Mouse (Mus musculus) adrenal gland, adult (tissue): ENCODE measurements around the gene Kdm5b.

Source experiments
- DNase-seq, 2 experiments: peaks; one replicate each; pipeline ENCODE4 v3.0.0; 2022 to 2023; ENCODE audit warnings: low spot score in 1 of 2; ENCODE audit not compliant: inconsistent age in 2 of 2

The Kdm5b gene

DNA sequence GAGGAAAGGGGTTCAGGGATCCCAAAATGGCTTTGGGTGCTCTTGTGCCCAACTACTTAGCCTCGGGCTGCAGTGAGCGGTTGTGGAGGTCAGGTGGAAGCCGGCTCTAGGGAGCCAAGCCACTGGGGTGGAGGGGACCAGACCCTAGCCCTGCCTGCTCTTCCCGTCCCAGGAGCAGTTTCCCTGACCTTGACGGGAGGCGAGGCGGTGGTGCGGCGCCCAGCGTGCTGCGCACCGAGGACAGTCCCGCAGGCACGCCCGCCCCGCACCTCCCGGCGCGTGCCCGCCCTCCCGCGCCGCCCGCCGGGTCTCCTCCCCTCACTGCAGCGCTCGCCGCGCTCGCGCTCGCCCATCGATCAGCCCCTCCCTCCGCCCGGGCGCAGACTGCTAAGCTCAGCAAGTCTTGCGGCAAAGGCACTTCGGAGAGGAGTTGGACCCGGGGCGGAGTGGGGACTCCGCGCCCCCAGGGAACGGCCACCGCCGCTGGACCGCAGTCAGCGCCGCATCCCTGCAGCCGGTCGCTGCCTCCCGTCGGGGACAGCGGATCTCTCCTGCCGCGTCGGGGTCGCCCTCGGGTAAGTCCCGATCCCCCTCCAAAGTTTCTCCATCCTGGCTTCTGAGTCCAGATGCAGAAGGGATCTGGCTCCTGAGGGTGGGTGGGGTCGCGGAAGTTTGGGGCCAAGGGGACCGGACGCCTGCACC is 86.4 kb downstream of the Kdm5b start, which contains the start of gene Syt2:
Gene Syt2, plus strand, starts transcription at position 417 of the 702 bp plus-strand sequence.
- DNase-seq = peak; percentile 25 to 65

DNA sequence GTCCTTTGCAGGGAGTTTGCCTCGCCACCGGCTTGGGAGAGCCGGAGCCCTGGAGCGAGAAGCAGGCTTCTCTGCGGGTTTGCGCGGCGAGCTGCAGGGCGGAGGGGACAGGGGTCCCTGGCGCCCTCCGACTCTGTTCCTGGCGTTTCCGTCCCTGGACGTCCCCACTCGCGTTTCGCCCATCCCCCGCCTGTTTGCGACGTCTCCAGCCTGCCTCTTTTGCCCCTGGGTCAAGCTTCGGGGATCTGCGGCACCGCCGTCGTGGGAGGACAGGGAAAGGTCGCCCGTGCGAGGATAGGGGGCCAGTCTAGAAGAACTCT is 87.0 kb downstream of the Kdm5b start:
- peak in 1 of 2 experiments; percentile 45 for DNase-seq

DNA sequence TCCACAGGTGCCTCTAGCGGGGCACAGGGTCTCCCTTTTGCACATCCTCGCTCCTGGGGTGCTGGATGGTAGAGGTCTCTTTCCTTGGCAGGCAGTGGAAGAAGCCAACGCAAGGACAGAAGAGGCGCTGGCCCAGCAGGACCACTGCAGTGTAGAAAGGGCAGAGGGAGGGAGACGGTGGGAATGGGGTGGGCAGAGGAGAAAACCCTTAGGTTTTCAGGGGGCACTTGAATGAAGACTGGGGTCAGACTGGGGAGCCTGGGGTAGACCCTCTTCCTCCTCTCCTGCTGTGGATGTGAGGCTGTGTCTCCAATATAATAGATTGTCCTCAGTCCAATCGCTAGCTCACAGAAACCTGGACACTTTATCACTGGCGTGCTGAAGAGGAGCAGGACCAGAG is 87.6 kb downstream of the Kdm5b start:
- no peak for DNase-seq

DNA sequence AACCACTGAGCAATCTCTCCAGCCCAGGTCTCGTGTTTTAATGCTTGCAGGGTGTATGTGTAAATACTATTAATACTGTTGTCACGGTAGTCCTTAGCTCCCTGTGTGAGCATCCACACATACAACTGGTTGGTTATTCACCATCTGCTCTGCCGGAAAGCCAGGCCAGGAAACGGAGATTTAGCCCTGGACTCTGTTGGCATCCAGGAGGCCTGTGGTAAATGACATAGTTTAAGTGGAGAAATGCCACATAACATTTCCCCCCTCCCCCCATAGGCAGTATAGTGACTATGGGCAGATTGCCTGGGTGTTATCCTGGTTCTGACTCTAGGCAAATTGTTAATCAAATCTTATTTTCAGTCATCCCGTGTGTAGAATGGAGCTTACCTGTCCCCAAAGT is 90.8 kb downstream of the Kdm5b start:
- no peak for DNase-seq

DNA sequence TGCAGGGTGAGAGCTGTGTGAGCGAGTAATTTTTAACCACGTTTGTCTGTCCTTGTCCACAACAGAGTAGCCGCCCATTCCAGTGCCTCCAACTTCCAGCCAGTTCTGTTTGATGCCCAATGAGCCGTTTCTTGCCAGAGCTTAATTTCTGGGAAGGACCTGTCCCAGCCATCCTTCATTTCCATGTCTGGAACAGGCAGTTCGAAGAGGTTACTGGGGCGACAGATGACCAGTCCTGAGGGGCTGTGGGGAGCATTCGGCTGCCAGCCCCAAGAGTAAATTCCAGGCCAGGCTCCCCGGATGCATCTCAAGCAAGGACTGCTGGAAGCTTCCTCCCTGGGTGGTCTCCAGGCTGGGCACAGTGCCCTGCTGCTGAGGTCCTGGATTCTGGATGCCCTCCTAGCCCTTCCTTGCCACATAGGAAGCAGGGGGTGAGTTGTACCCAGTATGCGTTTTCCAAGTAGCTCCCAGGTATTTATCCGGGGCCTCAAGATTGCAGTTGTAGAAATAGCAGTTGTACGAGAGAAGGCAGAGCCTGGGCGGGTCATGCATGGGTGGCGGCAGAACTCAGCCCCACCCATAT is 91.4 kb downstream of the Kdm5b start:
- no peak for DNase-seq

DNA sequence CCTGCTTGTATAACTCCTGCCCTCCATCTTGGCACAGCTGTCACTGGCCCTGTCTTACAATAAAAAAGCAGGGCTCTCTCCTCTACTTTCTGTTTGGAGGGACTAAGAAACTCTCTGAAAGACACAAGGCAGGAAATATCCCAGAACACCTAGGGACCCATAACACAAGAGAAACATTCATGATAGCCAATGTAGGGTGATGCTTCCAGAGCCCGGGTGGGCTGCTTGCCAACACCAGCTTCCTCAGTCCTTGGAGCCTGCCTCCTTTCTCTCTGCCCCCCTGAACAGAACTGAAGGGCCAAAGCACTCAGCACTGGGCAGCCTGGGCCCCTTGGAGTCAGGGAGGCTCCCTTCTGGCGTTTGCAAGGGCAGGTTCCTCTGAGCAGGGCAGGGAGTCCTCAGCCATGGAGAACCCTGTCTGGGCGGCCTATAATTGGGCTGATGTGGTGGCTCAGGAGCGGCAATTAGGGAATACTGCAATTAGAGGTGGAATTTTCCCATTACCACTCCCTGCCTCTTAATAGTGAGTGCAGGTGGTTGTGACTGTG is 92.0 kb downstream of the Kdm5b start:
- peak in 1 of 2 experiments; percentile 44 for DNase-seq

DNA sequence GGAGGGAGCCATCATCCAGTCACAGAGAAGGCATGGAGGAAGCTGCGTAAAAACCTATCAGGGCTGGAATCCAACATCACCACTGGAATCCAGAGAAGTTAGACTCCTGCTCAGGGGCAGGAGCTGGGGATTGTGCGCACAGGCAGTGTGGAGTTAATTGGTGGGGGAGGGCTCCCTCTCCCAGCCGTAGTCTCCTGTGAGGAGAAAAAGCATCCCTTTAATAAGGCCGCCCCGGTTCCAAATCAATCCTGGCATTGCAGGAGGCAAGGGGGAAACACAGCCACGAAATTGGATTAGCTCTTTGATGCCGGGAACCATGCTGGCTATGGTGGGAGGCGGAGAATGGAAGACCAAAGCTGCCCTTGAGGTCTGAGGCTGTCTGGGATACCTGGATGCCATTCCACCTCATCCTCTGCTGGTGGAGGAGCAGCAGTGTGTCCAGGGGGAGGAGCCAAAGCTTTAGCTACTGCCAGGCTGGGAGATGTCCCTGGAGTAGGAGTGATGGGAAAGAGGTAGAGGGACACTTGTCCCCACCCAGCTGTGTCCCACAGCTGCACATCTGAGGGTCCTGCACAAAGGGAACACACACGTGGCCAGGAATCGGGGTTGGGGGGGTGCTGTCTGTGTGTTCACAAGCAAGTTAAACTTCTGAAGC is 93.8 kb downstream of the Kdm5b start:
- DNase-seq = no peak

DNA sequence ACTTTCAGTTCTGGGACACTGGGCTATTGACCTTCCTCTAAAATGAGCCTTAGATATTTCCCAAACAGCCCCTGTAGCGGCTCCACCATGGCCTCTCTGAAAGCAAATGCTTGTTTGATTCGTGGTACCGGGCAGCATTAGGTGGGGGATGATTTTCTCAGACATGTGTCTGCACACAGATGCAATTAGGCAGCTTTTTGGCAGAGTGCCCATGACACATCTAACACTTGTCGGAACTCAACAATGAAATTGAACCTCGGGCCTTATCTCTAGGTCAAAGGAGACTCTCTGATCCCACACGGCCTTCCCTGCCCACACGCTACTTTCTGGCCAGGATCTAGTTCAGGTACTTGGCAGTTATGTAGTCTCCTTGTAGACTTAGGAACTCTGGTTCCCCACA is 98.9 kb downstream of the Kdm5b start:
- no peak for DNase-seq

DNA sequence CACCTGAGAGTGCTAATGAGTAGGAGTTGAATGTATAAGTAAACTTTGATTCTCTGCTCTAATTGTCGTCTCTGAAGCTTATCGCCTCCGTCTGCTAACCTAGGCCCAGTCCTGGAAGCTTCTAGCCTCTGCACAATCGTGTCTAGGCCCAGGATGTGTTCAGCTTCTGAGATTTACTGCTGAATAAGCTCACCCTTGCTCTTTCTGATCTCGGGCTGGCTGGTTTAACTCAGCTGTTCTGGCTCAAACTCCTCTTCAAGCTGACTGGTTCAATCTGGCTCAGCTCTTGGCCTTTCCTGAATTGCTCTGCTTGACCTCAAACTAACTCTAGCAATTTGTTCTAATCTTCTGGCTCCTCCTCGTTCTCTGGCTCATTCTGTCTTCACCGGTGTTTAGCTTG is 100.2 kb downstream of the Kdm5b start:
- no peak for DNase-seq

DNA sequence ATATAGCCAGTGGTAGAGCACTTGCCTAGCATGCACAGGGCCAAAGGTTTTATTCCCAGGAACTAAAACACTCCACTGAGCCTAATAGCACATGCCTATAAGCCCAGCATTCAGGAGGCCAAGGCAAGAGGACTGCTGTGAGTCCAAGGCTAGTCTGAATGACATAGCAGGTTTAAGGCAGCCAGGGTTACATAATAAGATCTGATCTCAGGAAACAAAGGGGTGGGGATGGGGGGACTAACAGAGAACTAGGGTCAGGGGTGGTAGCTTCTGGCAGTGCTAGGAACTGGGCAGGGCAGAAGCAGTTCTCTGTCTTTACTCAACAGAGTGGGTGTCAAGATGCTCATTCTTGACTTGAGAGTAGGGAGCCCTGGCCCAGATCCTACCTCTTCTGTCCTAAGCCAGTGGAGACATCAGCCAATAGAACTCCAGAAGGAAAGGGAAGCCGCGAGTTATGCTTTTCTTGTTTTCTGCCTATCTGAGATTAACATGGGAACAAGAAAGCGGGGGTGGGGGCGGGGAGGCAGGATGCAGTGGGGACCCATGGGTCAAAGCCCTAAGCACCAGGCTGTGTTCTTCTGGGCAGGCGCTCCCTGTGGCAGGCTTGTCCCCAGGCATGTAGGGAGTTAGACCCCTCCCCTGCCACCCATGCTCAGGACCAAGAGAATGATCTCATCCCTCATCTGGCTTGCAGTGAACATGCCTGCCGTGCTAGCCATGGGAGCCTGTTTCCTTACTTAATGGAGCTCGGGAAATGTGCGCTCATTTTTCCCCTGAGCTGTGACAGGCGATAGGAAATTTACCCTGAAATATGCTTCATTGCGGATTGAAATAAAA is 111.5 kb downstream of the Kdm5b start:
- no peak for DNase-seq

DNA sequence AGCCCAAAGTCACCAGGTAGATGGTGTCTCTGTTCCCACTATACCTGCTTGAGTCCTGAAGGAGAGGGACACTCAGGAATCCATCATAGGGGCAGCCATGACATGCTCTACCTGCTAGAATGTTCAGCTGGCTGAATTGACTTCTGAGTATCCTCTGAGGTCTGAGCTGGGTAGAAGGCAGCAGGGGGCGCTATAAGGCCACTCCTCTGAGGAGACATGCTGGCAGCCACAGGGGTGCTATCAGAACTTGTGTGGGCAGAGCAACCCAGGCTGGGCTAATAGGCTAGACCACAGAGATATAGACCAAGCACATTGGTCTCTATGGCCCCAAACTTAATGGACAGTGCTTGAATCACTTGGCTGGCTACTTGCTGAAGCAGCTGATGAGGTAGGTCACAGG is 114.3 kb downstream of the Kdm5b start:
- DNase-seq = peak; percentile 33 to 56

DNA sequence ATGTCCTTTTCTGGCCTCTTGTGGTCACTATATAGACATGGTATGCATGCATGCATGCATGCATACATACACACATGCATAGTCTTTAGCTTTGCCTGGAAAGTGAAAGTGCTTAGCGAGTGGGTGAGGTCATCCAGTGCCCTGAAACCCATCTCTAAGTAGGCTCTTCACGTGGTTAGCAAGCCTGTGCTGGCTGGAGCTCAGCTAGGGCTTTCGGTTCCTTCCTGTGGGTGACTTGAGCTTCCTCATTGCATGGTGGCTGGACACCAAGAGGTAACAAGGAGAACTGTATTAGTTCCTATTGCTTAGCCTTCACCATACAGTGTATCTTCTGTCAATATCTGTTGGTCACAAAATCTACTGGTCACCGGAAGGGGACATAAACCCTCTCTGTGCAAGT is 119.5 kb downstream of the Kdm5b start:
- peak in 1 of 2 experiments; percentile 28 for DNase-seq

DNA sequence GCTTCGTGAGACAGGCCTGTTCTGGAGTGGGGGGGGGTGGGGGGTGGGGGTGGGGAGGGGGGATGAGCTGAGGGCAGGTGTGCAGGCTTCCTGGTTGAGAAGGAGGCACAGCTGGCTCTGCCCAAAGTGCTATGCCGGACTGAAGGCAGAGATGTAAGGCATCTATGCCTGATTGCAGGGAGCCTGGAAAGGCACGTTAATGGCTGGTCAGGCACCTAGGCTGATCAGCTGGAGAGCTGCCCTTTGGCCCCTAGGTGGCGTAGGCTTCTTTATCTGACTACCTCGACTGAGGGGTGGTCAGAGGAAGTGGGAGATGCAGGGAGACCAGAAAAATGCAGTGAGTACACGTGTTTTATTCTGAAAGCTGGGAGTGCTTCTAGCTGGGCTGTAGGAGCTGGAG is 120.6 kb downstream of the Kdm5b start:
- no peak for DNase-seq

DNA sequence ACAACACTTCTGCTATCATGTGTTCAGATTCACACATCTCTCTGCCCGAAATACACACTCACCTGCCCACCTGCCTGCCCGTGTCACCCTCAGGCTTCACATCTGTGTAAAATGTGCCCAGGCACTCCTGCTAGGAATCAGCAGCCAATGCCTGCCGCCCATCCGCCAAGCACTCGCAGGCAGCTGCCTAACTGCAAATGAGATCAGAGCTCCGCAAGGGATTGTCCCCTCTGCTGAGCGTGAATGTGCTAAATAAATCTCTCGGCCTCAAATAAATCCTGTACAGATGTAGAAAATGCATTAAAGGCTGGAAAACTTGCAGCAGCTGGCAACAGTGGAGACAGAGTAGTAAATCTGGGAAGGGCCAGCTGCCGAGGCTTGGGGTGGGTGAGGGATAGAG is 122.5 kb downstream of the Kdm5b start:
- no peak for DNase-seq
